Mouse (Mus musculus) activated CD4-positive, CD25-positive, alpha-beta regulatory T cell, adult 4 months (primary cell): ENCODE results near the gene Gm3095. TPM values are rescaled to one million over a fixed set of nuclear protein-coding genes. Genes with fewer than 3 reads are reported as not detected.
"Not testable (repeated sequence)": the region's sequence is repeated elsewhere in the genome, so short reads cannot be mapped to it uniquely, and the experiment has no call there.

ENCODE experiments used
- ATAC-seq: one replicate; pipeline ENCODE4 v1.8.0; 2017
- polyA plus RNA-seq, 2 experiments: library from polyadenylated mRNA; unstranded; fragments of 100-300 nt; shearing (Covaris generic); gene quantifications; one replicate each; pipeline ENCODE4 v1.2.1; 2017

Gene Gm3095
- polyA plus RNA-seq: under 1 TPM; 0.29 to 0.97 TPM

DNA sequence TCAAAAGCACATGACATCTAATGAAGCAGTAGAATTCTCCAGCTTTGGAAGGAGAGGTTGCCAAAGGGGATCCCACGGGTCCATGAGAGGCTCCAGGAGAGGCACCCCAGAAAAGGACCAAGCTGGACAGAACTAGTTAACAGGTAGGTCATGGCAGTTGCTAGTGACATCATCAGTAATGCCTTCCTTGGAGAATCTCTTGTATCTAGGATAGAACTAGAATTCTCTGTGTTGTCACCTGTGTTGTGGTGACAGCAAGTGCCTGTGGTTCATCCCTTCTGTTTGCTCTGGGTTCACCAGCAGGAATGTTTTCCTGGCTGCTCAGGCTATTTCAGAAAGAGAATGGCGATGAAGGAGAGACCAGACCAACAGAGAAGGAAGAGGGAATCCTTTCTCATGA is at the start of gene Gm3095:
Gene Gm3095, plus strand, starts transcription at position 301 of the 400 bp plus-strand sequence.
- not testable (repeated sequence) for ATAC-seq

DNA sequence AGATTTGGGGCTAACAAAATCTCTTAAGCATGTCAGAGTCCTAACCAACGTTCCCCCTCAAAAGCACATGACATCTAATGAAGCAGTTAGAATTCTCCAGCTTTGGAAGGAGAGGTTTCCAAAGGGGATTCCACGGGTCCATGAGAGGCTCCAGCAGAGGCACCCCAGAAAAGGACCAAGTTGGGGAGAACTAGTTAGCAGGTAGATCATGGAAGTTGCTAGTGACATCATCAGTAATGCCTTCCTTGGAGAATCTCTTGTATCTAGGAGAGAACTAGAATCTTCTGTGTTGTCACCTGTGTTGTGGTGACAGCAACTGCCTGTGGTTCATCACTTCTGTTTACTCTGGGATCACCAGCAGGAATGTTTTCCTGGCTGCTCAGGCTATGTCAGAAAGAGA is 31.9 kb upstream of the Gm3095 start, which contains the start of gene Gm3029:
Gene Gm3029, plus strand, starts transcription at position 301 of the 400 bp plus-strand sequence.
- ATAC-seq: not testable (repeated sequence)

DNA sequence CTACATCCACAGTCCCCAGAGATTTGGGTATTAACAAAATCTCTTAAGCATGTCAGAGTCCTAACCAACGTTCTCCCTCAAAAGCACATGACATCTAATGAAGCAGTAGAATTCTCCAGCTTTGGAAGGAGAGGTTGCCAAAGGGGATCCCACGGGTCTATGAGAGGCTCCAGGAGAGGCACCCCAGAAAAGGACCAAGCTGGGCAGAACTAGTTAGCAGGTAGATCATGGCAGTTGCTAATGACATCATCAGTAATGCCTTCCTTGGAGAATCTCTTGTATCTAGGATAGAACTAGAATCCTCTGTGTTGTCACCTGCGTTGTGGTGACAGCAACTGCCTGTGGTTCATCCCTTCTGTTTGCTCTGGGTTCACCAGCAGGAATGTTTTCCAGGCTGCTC is 34.7 kb downstream of the Gm3095 start, which contains the start of gene Gm3099:
Gene Gm3099, plus strand, starts transcription at position 301 of the 400 bp plus-strand sequence.
- ATAC-seq: not testable (repeated sequence)

Other genes starting within 250 kb of the Gm3095 start
- 1 to 10 TPM in 1 of 2 experiments, not detected in 1; 1.2 TPM for gene Gm3002, start 153.5 kb upstream of the Gm3095 start, polyA plus RNA-seq
- not detected for gene Gm3033, start 117.3 kb upstream of the Gm3095 start, polyA plus RNA-seq
- under 1 TPM in 1 of 2 experiments, not detected in 1; 0.33 TPM for gene Gm2916, start 79.4 kb upstream of the Gm3095 start, polyA plus RNA-seq
- not detected for gene Gm3029, start 31.8 kb upstream of the Gm3095 start, polyA plus RNA-seq
- not detected for gene Gm3099, start 34.8 kb downstream of the Gm3095 start, polyA plus RNA-seq
- gene Gm5796, start 60.4 kb downstream of the Gm3095 start, polyA plus RNA-seq: 1 to 10 TPM in 1 of 2 experiments, under 1 TPM in 1; 0.65 to 2.6 TPM
- under 1 TPM; 0.29 to 0.41 TPM for gene Gm3115, start 120.6 kb downstream of the Gm3095 start, polyA plus RNA-seq
- gene Gm8108, start 147.0 kb downstream of the Gm3095 start, polyA plus RNA-seq: 1 to 10 TPM in 1 of 2 experiments, under 1 TPM in 1; 0.79 to 2.1 TPM
- not detected for gene Gm3127, start 201.5 kb downstream of the Gm3095 start, polyA plus RNA-seq
- gene Gm2974, start 219.0 kb downstream of the Gm3095 start, polyA plus RNA-seq: 1 to 10 TPM in 1 of 2 experiments, under 1 TPM in 1; 0.69 to 1.7 TPM